Mouse (Mus musculus): ENCODE results near the gene Fer. TPM values are rescaled to one million over a fixed set of nuclear protein-coding genes. Genes with fewer than 3 reads are reported as not detected.

Fer gene
- polyA plus RNA-seq, 1 experiment from 2014 or later = 33.8 TPM

DNA sequence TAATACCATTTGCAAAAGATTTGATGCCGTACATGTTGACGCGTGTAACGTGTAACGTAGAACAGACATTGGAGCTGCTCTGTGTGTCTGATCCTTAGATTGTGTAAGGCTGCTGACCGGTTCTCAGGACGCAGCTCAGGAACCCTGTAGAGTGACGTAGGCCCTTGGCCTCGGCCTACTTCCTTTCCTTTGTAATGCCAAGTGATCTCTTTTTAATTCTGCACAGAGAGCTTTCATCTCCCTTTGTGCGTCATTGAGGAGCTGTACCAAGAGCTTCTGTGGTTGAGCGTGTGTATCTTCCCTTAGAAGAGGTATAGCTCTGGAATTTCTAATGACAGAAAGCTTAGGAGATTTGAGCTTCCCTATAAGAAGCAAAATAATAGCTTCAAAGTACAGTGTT lies 190.8 kb downstream of the Fer start:
- Histone ChIP-seq H3K4me2 (no peak overlapping the region), H3K27me3 (no peaks in the 10 kb centered on the region), H3K36me3 (no peaks in the 10 kb centered on the region), H3K4me3 (no peak overlapping the region), H3K27ac (replicated peaks) (no peak overlapping the region), H3K9ac (no peak overlapping the region), H3K9me3 (no peaks in the 10 kb centered on the region), H3K4me1 (replicated peaks) (no peaks in the 10 kb centered on the region)
- WGBS = 72% methylated on average over 11 of the region's 11 CpGs
- ATAC-seq (ENCODE audit: low FRiP score, low read depth) = no peak

DNA sequence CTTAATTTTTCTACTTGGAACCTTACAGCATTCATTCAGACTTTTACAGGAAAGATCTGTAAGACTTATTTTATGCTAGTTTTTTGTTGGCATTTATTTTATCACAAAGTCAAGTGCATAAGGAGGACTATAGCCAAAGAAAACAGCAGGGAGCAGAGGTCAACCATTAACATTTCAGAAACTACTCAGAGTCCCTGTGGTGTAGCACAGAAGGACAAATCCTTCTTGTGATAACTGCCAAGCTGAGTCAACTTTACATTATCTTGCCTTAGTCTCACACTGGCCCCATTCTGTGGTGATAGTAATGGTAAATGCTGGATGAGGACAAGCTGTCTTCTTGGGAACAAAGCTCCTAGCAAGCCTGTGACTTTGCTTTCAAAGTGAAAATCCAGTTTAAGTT lies 197.7 kb downstream of the Fer start:
- no peaks in the 10 kb centered on the region for H3K27me3 ChIP-seq
- no peak overlapping the region for H3K27ac ChIP-seq (replicated peaks)
- ATAC-seq (ENCODE audit: low FRiP score, low read depth) = no peak
- no peaks in the 10 kb centered on the region for H3K4me1 ChIP-seq (replicated peaks)
- H3K9me3 ChIP-seq = no peaks in the 10 kb centered on the region
- H3K4me3 ChIP-seq = no peak overlapping the region
- no peak overlapping the region for H3K4me2 ChIP-seq
- no peak overlapping the region for H3K9ac ChIP-seq
- no peaks in the 10 kb centered on the region for H3K36me3 ChIP-seq

DNA sequence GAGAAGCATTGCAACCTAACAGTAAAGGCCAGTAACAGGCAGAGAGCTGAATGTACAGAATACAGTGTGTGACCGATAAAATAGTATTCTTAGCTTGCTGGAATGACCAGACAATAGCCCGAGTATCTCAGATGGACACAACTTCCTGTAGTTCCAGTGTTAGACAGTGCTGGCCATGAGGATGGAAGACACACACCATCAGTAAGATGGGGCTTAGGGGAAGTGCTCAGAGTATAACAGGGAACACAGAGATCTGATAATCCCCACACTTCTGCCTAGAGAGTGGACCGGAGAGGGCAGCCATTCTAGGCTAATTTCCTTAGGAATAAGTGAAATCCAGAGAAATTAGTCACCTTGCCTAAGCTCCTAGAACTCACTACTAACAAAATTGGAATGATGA lies 202.4 kb downstream of the Fer start:
- Histone ChIP-seq H3K4me1 (replicated peaks) (no peaks in the 10 kb centered on the region), H3K36me3 (no peaks in the 10 kb centered on the region), H3K4me2 (no peak overlapping the region), H3K9me3 (no peaks in the 10 kb centered on the region), H3K27me3 (no peaks in the 10 kb centered on the region), H3K4me3 (no peak overlapping the region), H3K9ac (no peak overlapping the region), H3K27ac (replicated peaks) (no peak overlapping the region)
- ATAC-seq (ENCODE audit: low FRiP score, low read depth) = no peak
- WGBS = 91% methylated on average over 3 of the region's 3 CpGs

DNA sequence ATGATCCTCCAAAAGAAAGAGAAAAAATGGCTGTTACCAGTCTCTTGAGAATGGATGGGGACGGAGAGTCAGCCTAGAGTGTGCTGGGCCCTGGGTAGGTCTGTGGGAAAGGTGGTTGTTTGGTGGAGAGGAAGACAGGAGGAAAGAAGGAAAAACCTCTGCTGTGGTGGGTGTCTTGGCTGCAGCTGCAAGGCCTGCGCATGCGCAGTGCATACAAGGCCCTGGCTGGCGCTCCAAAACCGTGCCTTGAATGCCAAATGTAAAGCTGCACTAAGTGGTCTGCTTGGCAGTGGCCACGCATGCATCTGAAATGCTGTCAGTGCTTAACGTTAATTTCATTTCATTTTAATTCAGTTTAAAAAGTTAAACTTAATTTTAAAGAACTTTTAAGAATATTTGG lies 214.5 kb downstream of the Fer start:
- Histone ChIP-seq H3K36me3 (peaks cover 5% of the 10 kb centered on the region), H3K4me3 (no peak overlapping the region), H3K9me3 (no peaks in the 10 kb centered on the region), H3K4me2 (no peak overlapping the region), H3K27ac (replicated peaks) (no peak overlapping the region), H3K9ac (no peak overlapping the region), H3K4me1 (replicated peaks) (no peaks in the 10 kb centered on the region), H3K27me3 (no peaks in the 10 kb centered on the region)
- ATAC-seq (ENCODE audit: low FRiP score, low read depth) = peak; percentile 48; the same call in 1 of the 2 replicates
- 79% methylated on average over 7 of the region's 7 CpGs for WGBS

DNA sequence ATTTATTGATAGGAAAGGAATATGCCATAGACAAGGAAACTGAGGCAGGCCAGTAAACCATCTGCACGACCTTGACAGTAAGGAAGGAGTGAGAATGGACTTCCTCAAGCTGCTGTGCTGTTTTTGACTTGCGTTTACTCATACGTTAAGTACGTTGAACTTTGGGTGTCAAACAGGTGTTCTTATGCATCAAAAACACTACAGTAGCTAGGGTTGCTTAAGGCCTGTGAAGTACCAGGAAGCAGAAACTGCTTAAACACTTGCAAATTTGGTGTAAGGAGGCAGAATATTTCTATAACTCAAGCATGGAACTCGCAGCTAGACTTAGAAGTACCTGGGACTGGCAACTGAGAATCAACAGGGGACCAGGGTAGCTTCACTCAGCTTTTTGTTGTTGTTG lies 221.9 kb downstream of the Fer start:
- H3K27me3 ChIP-seq = no peaks in the 10 kb centered on the region
- no peaks in the 10 kb centered on the region for H3K36me3 ChIP-seq
- no peak for ATAC-seq (ENCODE audit: low FRiP score, low read depth)
- no peak overlapping the region for H3K4me3 ChIP-seq
- no peak overlapping the region for H3K27ac ChIP-seq (replicated peaks)
- no peaks in the 10 kb centered on the region for H3K9me3 ChIP-seq
- 95% methylated on average over 5 of the region's 5 CpGs for WGBS
- H3K4me2 ChIP-seq = no peak overlapping the region
- peaks cover 6% of the 10 kb centered on the region; the same call in 1 of the 2 replicates for H3K4me1 ChIP-seq (replicated peaks)
- no peak overlapping the region for H3K9ac ChIP-seq

DNA sequence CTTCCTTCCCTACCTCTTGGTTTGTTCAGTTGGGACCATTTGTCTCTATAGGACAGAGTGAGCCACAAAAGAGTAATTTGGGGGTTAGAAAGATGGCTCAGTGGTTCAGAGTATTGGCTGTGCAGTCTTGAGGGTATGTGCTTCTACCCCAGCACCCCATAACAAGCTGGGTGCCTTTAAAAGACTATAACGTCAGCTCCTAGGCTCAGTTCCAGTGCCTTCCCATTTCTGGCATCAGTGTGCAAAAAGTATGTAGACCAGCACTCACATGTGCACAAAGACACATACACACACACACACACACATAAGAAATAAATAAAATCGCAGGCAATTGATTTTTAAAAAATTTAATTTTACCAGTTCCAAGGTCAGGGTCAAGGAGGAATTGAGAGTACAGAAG lies 222.6 kb downstream of the Fer start:
- H3K9me3 ChIP-seq = no peaks in the 10 kb centered on the region
- no peaks in the 10 kb centered on the region for H3K36me3 ChIP-seq
- ATAC-seq (ENCODE audit: low FRiP score, low read depth) = no peak
- no peak overlapping the region for H3K4me2 ChIP-seq
- H3K27ac ChIP-seq (replicated peaks) = no peak overlapping the region
- no peaks in the 10 kb centered on the region for H3K27me3 ChIP-seq
- WGBS = 94% methylated on average over 2 of the region's 2 CpGs
- H3K4me1 ChIP-seq (replicated peaks) = peaks cover 6% of the 10 kb centered on the region; the same call in 1 of the 2 replicates
- no peak overlapping the region for H3K9ac ChIP-seq
- no peak overlapping the region for H3K4me3 ChIP-seq

DNA sequence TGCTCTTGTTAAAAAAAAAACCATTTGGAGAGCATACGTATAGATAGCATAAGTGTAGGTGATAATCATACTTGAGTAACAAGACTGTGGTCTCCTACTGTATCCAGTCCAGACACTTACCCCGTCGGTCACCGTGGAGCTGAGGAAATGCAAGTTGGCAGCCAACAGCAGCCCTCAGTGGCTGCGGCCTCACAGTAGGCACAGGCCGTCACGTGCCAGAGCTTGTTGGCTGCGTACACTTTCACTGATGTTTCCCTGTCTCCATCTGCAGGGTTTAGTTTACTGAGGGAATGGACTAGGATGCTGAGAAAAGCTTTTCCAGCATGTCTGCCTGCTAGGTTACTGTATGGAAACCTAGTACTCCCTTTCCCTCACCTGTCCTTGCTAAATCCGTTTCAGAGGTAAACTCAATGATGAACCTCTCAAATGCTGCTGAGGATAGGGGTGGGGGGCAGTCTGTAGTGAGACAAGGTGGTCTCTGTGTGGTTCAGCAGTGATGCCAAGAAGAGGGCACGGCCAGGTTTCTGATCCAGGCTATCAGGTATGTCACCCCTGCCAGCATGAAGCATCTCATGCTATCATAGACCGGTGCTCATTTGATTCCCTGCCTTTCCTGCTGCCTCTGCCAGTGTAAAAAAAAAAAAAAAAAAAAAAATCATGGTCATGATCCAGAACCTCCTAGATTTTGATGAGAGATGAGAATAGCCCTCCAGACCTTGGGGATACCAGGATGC lies 224.2 kb downstream of the Fer start:
- H3K9me3 ChIP-seq = no peaks in the 10 kb centered on the region
- no peak overlapping the region for H3K27ac ChIP-seq (replicated peaks)
- ATAC-seq (ENCODE audit: low FRiP score, low read depth) = peak; percentile 83
- no peak overlapping the region for H3K4me2 ChIP-seq
- H3K4me1 ChIP-seq (replicated peaks) = peaks cover 6% of the 10 kb centered on the region; the same call in 1 of the 2 replicates
- no peak overlapping the region for H3K9ac ChIP-seq
- H3K4me3 ChIP-seq = no peak overlapping the region
- 65% methylated on average over 11 of the region's 11 CpGs for WGBS
- H3K27me3 ChIP-seq = no peaks in the 10 kb centered on the region
- H3K36me3 ChIP-seq = no peaks in the 10 kb centered on the region

DNA sequence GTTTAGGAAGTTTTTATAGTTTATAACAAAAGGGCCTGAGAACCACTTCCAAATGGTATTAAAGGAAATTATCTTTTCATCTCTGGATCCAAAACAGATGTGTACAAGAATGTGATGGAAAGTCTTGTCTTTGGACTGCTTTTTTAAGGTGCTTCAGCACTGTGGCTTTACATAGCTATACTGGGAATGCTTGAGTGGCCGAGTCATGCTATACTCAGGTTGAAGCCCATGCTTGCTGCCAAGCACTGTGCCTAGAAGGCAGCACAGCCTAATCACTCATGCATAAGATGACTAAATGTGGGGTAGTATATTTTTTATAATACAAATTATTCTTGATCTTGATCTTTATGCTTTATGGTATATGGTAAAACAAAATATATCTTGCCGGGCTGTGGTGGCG lies 225.0 kb downstream of the Fer start:
- no peak overlapping the region for H3K4me2 ChIP-seq
- WGBS = 96% methylated on average over 3 of the region's 3 CpGs
- H3K9ac ChIP-seq = no peak overlapping the region
- H3K9me3 ChIP-seq = no peaks in the 10 kb centered on the region
- no peaks in the 10 kb centered on the region for H3K27me3 ChIP-seq
- H3K4me1 ChIP-seq (replicated peaks) = peaks cover 6% of the 10 kb centered on the region; the same call in 1 of the 2 replicates
- H3K36me3 ChIP-seq = no peaks in the 10 kb centered on the region
- ATAC-seq (ENCODE audit: low FRiP score, low read depth) = no peak
- H3K4me3 ChIP-seq = no peak overlapping the region
- H3K27ac ChIP-seq (replicated peaks) = no peak overlapping the region

DNA sequence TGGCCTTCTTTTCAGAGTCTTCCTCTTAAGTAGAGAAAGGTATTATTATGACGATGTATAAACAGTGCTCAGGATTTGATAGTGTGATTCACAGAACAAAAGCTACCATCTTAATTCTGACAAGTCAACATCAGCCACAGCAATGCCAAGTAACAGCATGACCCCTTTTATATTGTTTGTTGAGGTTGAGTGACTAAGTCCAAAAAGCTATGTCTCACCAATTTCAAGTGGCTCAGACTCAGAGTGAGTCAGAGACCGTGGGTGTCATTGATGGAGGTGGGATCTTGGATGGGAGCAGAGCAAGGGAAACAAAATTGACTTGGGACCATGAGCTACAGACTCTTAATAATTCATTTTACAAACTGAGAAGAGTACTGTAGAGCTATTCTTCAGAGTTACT lies 230.9 kb downstream of the Fer start:
- H3K4me3 ChIP-seq = no peak overlapping the region
- peaks cover 10% of the 10 kb centered on the region for H3K4me1 ChIP-seq (replicated peaks)
- 85% methylated on average over 2 of the region's 2 CpGs for WGBS
- no peaks in the 10 kb centered on the region for H3K27me3 ChIP-seq
- no peaks in the 10 kb centered on the region for H3K36me3 ChIP-seq
- H3K27ac ChIP-seq (replicated peaks) = no peak overlapping the region
- ATAC-seq (ENCODE audit: low FRiP score, low read depth) = no peak
- no peaks in the 10 kb centered on the region for H3K9me3 ChIP-seq
- no peak overlapping the region for H3K9ac ChIP-seq
- H3K4me2 ChIP-seq = no peak overlapping the region

DNA sequence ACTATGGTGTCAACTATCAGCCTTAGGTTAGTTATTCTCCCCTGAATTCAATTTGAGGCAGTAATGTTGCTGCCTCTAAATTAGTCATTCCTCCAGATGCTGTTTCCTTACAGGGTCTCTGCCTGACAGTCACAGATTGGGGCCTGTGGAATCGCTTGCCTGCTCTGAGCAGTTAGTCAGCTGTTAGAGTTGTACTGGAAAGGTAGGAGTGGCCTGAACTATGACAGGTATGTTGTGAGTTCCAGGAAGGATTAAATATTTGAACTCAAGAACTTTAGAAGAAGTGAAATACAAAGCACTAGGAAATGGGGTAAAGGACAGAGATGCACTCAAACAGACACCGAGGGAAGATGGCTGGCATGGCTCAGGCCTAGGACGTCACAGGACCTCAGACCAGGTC lies 233.9 kb downstream of the Fer start:
- Histone ChIP-seq H3K36me3 (no peaks in the 10 kb centered on the region), H3K4me1 (replicated peaks) (peaks cover 10% of the 10 kb centered on the region), H3K4me3 (no peak overlapping the region), H3K9me3 (no peaks in the 10 kb centered on the region), H3K9ac (no peak overlapping the region), H3K27me3 (no peaks in the 10 kb centered on the region), H3K4me2 (no peak overlapping the region), H3K27ac (replicated peaks) (peak overlapping the region; percentile 61)
- 87% methylated on average over 3 of the region's 3 CpGs for WGBS
- ATAC-seq (ENCODE audit: low FRiP score, low read depth) = no peak

DNA sequence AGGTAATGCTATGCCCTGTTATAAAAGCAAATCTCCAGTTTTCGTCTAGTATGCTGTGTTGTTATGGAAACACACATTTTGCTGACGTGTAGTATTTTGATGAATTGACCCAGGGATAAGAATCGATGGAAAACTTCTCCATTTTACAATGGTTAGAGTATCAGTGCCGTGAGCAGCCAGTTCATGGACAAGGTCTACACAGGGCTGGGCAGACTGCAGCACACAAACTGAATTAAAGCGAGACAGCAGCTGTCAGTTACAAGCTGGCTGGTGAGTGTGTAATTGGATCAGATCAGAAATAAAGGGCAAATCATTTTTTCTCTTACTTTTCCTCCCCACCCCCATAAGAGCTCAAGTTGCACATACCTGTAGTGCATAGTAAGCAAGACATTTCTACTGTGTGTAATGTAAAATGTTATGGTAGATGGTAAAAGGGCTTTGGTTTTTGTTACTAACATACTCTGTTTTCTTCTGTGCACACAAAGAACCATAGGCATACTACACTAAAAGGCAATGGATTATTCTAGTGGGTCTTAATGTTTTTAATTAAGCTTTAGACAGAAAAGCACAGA lies 235.0 kb downstream of the Fer start:
- WGBS = 53% methylated on average over 5 of the region's 5 CpGs
- Histone ChIP-seq H3K4me2 (no peak overlapping the region), H3K9me3 (no peaks in the 10 kb centered on the region), H3K9ac (no peak overlapping the region), H3K4me3 (no peak overlapping the region), H3K36me3 (no peaks in the 10 kb centered on the region), H3K27me3 (no peaks in the 10 kb centered on the region), H3K4me1 (replicated peaks) (peaks cover 10% of the 10 kb centered on the region), H3K27ac (replicated peaks) (peak overlapping the region; percentile 61)
- ATAC-seq (ENCODE audit: low FRiP score, low read depth) = peak; percentile 79; the same call in 1 of the 2 replicates

DNA sequence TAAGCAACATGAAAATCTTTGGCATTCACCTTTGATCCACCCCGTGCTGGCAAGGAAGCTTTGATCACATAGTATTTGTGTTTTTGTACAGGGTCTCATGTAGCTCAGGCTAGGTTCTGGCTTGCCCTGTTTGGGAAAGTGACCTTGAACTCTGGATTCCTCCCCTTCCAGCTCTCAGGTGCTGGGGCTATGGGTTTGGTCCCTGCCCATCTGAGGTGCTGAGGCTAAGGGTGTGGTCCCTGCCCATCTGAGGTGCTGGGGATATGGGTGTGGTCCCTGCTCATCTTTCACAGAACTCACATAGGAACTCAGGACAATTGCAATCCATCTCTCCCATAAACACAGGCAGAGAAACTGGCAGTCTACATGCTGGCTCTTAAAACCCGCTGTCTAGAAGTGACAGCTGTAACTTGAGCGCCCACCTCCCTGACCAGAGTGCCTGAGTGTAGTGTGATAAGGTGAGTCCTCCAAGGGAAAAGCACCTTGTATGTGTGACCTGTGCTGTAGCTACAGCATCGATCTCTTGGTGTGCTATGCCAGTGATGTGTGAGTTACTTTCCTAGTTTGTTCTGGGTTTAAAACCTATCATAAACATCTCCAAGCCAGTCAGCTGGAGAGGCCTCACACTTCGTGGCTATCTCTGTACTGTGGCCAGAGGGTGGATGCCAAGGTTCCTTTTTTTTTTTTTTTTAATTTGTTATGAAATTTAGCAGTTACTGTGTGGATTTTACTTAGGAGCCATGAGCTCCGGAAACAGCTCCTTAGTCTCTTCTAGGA lies 236.7 kb downstream of the Fer start:
- H3K9me3 ChIP-seq = no peaks in the 10 kb centered on the region
- 77% methylated on average over 6 of the region's 6 CpGs for WGBS
- H3K4me3 ChIP-seq = no peak overlapping the region
- no peaks in the 10 kb centered on the region for H3K27me3 ChIP-seq
- no peak overlapping the region for H3K27ac ChIP-seq (replicated peaks)
- no peak overlapping the region for H3K4me2 ChIP-seq
- H3K4me1 ChIP-seq (replicated peaks) = peaks cover 10% of the 10 kb centered on the region
- H3K36me3 ChIP-seq = no peaks in the 10 kb centered on the region
- ATAC-seq (ENCODE audit: low FRiP score, low read depth) = no peak; the same call in 1 of the 2 replicates
- no peak overlapping the region for H3K9ac ChIP-seq

Measured in hindbrain, embryonic 15.5 days (tissue).